Mouse (Mus musculus) gastrocnemius, postnatal 14 days (tissue): ENCODE data around the gene Mkrn2os. TPM values are rescaled to one million over a fixed set of nuclear protein-coding genes. Genes with fewer than 3 reads are reported as not detected.
A peak's percentile ranks its signal among the peaks of the same experiment; 100 is the strongest.
"Not testable (repeated sequence)": the region's sequence is repeated elsewhere in the genome, so short reads cannot be mapped to it uniquely, and the experiment has no call there.

Source experiments
- DNase-seq: peaks from one replicate; pipeline ENCODE4 v3.0.0; 2021; ENCODE audit warnings: mixed read lengths
- intact Hi-C: fragments of 180-260 bp; cut with DNase I; formaldehyde crosslinking; loops from one replicate; pipeline ENCODE4 v1.15.1; 2025; ENCODE audit warnings: low total_unique reads
- long read RNA-seq, 2 experiments: library from polyadenylated mRNA; stranded (forward); transcript quantifications; one replicate each; pipeline ENCODE4 v2.0.0; 2021
- total RNA-seq, 2 experiments: library from RNA; stranded (reverse); gene quantifications; 2 replicates each; pipeline ENCODE4 v1.2.3; 2021

The Mkrn2os gene
- under 1 TPM; 0.14 to 0.22 TPM for total RNA-seq
- long read RNA-seq, experiment 1, partial matches to known transcripts: 1 of 1 reads
- long read RNA-seq, experiment 1, other reads (novel, unspliced or antisense): 0 of 1 reads
- long read RNA-seq, experiment 2: 0 reads

DNA sequence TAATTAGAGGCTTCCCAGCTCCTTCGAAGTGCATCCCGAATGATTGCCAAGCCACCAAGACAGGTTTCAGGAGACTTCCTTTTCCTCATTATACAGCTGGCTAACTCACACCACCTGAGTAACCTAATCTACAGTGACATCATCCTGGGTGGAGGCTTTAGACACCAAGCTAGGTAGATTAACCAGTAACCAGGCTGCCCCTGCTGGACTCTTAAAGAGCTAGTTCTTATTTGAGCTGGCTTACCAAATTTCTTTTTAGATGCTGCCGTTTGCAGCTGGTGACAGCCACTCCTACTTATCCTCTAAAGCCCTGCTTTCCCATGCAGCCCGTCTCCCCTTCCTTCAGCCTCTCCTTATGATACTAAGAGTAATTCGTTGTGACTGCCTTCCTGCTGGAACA is at the start of gene Mkrn2os:
Mkrn2os (minus strand) TSS at position 119 of the 400 bp plus-strand sequence.
- no peak for DNase-seq
- intact Hi-C loops: no loop called here

DNA sequence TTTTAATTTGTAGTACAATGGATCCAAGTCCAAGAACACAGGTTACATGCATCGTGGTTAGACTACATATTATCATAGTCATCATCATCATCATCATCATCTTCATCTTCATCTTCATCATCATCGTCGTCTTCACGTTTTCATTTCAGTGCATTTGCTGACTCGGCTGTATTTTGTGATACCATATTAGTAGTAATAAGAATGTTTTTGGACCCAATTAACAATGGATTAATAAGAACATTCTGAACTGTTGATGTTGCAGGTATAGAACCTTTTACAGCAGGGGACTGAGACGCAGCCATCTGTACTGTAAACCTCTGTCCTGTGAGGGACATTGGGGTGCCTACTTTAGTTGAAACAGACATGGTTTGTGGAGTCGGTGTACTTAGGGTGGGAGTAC is 45.8 kb upstream of the Mkrn2os start:
- DNase-seq, intact Hi-C loops: not testable (repeated sequence)

DNA sequence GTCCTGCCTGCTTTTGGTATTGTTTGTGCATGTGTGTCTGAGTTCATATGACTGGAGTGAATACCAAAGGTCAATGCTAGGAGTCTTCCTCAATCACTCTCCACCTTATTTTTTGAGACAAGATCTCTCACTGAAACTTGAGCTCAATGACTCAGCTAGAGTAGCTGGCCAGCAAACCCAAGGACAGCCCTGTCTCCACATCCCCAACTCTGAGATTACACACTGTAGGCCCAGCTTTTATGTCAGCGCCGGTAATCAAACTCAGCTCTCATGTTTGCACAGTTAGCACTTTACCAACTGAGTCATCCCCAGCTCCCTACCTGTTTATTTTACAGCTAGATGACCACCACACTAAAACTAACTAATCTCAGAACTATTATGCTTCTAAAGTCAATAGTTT is 41.6 kb upstream of the Mkrn2os start:
- no peak for DNase-seq
- intact Hi-C loops: no loop called here

DNA sequence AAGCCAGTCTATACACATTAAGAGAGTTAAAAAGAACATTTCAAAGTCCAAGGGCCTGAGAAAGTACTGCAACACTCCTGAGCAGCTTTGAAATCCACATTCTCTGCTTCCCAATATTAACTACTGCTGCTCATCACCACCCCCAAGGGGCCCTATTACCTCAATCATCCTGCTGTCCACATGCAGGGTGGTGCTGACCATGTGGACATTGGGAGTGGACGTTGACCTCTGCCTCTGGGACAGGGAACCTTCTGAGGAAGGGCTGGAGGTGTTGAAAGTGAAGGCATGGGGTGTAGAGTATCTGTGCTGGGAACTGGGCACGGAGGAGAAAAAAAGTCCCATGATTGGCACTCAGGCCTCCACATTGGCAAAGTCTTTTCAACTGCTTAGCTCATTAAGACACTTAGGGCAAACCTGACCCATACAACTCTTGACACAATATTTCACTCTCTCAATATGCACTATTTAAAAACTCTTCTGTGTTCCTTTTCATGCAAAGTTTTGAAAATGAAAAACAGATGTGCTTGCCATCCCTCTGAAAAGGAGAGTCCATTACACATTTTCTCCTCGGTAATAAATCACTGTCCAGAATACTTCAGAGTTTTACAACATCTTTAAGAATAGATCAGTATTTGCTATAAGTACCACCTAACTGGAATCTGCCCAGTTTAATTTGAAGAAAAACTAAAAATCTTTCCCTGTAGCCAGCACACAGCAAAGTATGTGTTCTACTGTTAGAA is 38.9 kb upstream of the Mkrn2os start:
- intact Hi-C loops: no loop called here
- no peak for DNase-seq

DNA sequence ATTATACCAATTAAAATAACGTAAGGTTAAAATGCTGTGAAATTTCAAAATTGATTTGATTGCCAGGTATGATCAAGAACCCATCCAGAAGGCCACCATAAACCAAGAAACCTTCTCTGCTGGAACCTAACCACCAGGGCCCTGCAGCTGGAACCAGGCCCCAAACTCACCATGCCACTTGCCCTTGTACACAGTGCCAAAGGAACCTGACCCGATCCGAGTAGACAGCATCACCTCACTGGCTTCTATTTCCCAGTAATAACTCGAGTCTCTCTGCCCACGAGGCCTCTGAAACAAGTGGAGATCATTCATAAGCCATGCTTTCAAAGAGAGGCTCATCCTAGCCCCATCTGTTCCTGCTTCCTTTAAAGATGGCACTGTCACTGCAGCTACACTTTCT is 33.7 kb upstream of the Mkrn2os start:
- intact Hi-C loops: no loop called here
- DNase-seq: peak; percentile 35

DNA sequence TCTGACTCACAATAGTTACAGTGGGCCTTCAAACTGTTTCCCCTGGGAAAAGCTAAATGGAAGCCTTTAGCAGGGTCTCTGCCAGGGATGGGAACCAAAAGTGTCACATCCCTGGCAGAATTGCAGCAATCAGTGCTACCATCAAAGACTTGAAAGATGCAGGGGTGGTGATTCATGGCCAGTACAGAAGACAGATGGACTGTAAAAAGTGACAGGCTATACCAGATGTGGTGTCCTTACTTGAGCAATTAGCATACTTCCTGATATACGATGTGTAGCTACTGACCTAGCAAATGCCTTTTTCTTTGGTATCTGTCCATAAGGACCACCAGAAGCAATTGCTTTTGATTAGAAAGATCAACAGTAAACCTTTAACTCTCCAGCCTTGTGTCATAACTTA is 28.6 kb upstream of the Mkrn2os start:
- intact Hi-C loops: no loop called here
- DNase-seq: no peak

DNA sequence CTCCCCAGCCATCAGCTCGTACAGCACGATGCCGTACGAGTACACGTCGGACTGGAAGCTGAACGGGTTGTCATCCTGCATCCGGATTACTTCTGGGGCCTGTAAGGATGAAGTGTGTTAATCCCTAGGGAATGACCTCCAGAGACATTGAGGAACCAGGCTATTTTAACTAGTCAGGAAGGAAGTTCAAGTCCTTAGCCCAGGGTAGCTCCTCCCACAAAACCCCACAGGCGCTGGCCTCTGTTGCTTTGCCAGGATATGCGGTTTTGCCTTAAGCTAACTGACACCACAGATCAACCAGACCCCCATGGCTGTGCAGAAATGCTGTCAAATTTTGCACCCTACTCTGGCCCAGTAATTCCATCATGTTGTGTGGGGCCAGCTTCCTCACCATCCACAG is 27.4 kb upstream of the Mkrn2os start:
- no peak for DNase-seq
- intact Hi-C loops: loop anchor here (10.0 kb wide), 1 partner anchor 165 kb away; no protein-coding TSS in a partner anchor

DNA sequence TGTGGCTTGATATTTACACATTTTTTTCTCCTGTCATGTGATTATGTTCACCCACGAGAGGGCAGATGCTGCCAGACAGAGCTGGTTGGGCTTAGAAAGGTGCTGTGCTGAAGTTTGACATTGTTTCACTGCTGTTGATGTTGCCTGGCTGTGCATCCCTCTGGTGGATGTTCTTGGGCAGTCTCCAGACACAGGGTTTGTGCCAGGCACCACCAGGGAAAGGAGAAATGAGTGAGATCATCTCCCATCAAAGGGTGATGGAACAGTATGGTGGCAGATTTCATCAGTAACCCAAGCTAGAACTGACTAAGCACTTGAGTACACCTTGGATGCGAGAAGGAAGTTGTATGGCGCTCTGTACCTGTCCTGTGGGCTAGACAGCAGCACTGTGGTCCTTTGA is 23.6 kb upstream of the Mkrn2os start:
- no peak for DNase-seq
- intact Hi-C loops: loop anchor here (10.0 kb wide), 1 partner anchor 169 kb away; no protein-coding TSS in a partner anchor

DNA sequence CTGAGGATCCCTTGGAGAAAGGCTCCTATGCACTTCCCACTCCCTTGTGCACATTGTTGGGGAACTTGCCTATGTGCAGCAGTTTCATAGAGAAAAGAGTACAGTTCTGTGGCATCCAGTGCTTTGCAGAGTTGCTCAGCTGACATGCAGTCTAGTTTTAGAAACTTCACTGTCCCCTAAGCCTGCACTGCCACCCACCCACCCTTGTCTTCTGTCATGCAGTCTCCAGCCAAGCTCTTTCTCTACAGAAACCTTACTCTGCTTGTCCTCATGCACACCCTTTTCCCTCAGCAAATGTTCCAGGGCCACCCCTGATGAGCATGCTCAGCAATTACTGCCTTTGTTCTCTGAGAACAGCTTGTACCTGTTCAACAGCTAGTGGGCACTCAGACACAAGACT is 21.4 kb upstream of the Mkrn2os start:
- DNase-seq: no peak
- intact Hi-C loops: loop anchor here (10.0 kb wide), 1 partner anchor 171 kb away; no protein-coding TSS in a partner anchor

DNA sequence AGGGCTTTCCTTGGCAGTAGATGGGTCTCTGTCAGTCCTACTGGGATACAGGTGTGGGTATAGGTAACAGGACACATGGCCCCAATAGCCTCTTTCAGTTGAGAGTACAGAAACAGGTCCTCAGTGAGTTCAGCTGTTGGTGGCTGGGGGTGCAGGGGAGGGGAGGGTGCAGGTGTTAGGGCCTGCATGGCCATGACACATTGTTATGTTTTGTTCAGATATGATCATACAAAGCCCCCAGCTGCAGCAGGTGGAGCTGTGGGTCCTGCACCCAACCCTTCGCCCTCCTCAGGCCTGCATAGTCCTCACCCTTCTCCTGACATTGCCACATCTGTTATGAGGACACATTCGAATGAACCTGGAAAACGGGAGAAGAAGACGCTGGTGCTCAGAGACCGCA is 17.9 kb upstream of the Mkrn2os start:
- intact Hi-C loops: loop anchor here (10.0 kb wide), 1 partner anchor 174 kb away; no protein-coding TSS in a partner anchor
- DNase-seq: no peak

DNA sequence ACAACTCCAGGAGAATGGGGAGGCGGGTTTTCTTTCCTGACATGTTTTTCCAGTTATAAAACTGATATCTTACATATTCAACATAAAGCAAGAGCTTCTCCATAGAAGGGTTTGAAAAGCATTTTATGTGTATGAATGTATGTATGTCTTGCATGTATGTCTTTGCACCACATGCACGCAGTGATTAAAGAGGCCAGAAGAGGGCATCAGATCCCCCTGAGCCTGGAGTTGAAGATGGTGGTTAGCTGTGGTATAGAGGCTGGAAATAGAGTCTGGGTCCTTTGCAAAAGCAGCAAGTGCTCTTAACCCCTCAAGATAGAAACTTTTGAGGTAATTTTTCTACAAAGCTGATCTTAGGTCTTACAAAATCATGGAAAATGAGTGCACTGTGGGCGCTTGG is 16.7 kb upstream of the Mkrn2os start:
- no peak for DNase-seq
- intact Hi-C loops: no loop called here

DNA sequence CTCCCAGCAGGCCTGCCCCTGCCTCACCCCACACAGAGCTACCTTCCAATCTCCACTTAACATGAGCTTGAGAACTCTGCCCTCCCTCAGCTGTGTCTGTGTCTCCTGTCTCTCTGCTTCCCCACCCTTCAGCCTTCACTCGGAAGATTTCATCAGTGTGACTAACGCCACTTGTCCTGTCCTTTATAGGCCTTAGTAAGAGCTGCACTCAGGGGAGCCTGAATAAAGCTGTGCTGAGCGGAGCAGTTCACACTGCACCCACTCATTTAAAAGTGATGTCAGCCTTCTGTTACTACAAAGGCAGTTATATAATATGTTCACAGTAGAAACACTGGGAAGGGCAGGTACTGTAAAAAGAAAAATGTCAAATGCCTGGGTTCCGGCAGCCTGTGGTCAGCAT is 15.1 kb upstream of the Mkrn2os start:
- DNase-seq: no peak
- intact Hi-C loops: no loop called here

DNA sequence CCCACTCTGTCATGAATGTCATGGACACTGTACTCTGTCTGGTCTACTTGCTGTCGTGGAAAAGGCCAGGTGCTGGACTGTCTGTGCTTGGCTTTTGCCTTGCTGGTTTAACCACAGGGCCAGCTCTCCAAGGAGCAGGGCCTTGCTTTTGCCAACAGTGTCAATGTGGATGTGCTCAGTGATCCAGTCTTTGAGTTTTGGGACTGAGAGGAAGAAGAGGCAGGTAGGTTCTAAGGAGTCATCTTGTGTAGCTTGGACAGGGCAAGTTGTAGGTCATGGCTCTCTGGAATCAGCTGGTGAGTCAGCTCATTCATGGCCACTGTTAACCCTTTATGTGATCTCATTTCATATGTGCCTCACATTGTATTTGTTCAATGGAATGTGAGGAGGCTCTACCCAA is 14.1 kb upstream of the Mkrn2os start:
- no peak for DNase-seq
- intact Hi-C loops: no loop called here

DNA sequence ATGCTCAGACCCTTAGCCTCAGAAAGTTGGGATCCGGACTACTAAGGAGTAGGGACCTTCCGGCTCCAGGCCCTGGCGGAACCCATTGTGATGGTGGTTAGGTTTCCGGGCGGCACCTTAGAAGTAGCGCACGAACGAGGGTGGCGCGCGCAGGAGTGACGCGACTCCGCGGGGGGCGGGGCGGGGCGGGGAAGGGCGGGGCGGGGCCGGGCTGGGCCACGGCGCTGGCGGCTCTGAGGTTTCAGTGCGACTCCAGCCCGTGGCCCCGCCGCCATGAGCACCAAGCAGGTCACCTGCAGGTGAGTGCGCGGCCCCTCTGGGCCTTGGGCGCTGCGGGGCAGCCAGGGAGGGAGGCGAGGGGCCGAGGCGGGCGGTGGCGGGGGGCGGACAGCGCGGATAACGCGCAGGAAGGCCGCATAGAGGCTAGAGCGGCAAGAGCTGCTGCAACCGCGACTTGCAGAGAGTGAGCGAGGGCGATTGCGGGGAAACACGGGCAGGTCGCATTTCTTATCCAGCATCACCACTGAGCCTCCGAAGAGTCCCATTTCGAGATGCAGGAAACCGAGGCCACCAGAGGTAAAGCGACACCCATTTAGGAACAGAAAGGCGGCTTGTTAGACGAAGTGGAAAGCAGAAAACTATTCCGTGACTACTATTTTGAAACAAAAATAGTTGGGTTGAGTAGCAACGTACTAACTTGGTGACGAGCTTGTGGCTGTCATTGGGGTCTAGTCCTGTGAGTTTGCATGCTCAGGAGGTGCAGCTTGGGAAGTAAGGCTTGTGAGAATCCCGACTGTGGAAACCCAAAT is 9.5 kb upstream of the Mkrn2os start, which contains the start of gene Mkrn2:
Mkrn2 (plus strand) TSS at position 188 of the 809 bp plus-strand sequence.
- peak; percentile 85 for DNase-seq

DNA sequence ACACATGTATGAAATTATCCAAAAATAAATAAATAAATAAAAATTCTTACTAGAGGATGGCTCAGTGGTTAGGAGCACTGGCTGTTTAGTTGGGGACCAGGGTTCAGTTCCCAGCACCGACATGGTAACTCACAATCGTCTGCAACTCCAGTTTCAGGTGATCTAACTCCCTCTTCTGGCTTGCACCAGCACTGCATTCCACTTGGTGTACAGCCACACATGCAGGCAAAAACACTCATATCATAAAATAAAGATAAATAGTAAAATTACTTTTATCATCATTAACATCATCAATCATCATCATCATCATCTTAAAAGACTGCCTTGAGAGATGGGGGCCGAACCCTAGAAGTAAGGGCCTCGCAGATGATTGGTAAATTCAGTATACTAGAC is 8.9 kb upstream of the Mkrn2os start:
- no peak for DNase-seq
- intact Hi-C loops: no loop called here

More for the DNA sequence above, 9.5 kb upstream of the Mkrn2os start, which contains the start of gene Mkrn2:
- intact Hi-C loops: no loop called here

DNA sequence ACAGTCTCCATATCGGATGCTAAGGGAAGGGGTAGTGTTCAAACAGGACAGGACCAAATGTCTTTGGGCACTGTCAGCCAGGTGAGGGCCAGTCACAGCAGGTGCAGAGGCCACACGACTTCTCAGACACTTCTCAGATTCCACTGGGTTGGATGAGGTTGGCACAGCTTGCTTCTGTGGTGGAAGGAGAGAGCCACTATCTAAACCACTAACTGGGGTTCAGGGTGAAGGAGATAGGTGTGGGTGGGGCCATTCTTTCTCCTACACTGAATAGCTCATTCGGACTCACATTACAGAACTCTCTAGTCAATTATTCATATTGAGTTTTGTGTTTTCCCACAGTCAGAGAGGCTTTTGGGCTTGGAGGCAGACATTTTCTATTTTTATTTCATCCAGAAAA is 3.3 kb upstream of the Mkrn2os start:
- no peak for DNase-seq
- intact Hi-C loops: no loop called here

DNA sequence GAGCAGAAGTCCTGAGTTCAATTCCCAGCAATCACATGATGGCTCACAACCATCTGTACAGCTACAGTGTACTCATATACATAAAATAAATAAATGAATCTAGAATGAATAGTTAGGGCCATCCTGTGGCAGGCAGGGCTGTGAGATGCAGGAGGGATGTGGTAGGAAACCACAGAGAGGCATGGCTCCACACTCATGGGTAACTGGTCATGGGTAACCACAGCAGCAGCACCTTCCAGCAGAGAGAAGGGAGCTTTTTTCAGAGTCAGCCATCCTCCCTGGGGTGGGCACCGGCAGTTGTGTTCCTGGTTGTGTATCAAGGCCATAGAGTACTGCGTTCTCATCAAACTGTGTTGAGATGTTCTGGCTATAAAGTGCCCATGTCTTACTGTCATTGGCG is 2.1 kb upstream of the Mkrn2os start:
- intact Hi-C loops: no loop called here
- no peak for DNase-seq

DNA sequence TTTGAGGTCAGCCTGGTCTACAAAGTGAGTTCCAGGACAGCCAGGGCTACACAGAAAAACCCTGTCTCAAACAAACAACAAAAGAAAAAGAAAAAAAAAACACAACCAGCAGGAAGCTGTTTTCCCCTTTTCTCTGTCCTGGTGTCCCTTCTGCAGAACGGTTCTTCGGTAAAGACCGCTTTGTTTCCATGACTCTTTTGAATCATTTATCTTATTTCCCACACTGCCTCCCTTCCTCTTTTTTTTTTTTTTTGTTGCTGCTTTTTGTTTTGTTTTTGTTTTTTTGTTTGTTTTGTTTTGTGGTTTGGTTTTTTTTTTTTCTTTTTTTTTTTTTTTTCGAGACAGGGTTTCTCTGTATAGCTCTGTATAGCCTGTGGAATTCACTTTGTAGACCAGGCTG is 876 bp upstream of the Mkrn2os start:
- intact Hi-C loops: no loop called here
- no peak for DNase-seq

DNA sequence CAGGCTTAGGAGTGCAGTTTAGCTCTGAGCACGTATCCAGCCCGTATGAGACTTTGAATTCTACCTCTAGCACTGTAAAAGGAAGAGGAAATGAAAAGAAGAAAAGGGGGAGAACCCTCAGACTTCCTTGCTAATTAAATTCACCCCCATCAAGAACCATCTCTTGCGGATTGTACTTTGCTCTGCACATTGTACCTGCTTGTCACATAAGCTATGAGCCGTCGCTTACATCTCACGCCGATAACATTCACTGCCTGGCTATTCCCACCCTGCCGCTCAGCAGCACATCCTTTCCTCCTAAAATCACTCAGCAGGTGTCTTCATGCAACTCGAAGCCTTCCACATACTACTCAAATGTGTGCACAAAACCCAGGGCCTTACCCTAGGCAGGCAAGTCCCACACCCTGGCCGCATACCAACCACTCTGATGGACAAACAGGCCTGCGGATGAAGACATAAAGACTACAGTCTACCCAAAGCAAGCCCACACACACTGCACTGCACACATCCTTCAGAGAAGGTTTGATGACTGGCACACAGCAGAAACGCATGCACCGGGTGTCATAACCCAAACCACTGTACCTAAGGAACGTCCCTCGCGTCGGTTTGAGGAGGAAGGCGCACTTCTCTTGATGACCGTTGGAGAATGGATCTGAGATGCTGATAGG is 550 bp downstream of the Mkrn2os start:
- no peak for DNase-seq
- intact Hi-C loops: no loop called here

DNA sequence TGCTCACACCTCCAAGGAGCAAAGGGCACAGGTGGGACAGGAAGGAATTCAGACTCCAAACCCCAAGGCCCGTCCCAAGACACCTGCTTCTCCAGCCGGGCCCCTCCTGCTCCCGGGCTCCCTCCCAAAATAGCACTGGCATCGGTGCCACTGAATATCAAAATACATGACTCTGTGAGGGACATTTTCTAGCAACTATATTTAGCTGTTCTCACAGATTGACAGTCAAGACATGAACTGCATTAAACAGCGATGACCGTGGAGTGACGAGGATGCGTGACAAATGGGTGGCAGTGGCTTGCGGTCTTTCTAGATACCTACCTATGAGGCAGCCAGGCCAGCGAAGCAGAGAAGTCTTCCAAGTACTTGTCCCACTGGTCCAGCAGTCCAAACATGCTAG is 6.1 kb downstream of the Mkrn2os start:
- intact Hi-C loops: no loop called here
- DNase-seq: peak; percentile 52
